Mouse (Mus musculus): ENCODE results near the gene Entpd6.

DNA sequence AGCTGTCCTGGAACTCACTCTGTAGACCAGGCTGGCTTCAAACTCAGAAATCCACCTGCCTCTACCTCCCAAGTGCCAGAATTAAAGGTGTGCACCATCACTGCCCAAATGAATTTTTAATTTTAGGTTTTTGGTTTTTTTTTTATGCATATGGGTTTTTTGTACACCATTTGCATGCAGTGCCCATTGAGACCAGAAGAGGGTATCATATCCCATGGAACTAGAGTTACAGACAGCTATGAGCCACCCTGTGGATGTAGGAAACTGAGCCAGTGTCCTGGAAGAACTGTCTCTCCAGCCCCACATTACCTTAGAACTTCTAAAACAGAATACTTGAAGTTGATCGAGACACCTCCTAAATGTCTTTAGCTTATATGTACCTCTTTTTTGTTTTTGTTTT, 54.2 kb downstream of the Entpd6 start:
- no peak for TF ChIP-seq POLR2A (IDR thresholded peaks at IDR 0.05; ENCODE audit: control insufficient read depth, low read depth, low read length)
- no peak for TF ChIP-seq CTCF (IDR thresholded peaks at IDR 0.05; ENCODE audit: control insufficient read depth, insufficient read depth, insufficient replicate concordance, low read depth, low read length)

All from testis, adult 2 months (tissue).